Mouse (Mus musculus) neutrophil, adult 83 days (primary cell): ENCODE measurements around the gene 1700109H08Rik. TPM values are rescaled to one million over a fixed set of nuclear protein-coding genes. Genes with fewer than 3 reads are reported as not detected.

ENCODE experiments used
- total RNA-seq, 2 experiments: library from RNA; stranded (reverse); gene quantifications; one replicate each; pipeline ENCODE4 v1.2.4; 2023

The 1700109H08Rik gene
- total RNA-seq: 10 to 100 TPM in 1 of 2 experiments, 1 to 10 TPM in 1; 5.5 to 10.3 TPM

DNA sequence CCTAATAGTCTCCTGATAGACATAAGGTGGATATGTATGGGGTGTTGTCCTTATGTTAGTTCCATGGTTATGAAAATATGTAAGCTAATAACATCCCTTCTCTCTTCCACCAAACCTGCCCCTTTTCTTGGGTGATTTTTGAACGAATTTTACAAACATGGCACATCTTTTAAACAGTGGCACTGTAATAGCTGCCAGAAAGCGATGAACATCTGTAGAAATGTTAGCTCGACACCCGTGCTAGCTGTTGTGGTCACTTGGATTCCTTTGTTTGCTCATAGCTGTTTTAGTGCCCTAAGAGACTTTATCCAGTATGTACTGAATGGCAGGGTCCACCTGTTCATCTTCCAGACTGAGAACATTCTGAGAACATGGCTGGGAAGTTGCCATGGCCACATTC is at the start of gene 1700109H08Rik:
1700109H08Rik (plus strand) TSS at position 301 of the 400 bp plus-strand sequence.

DNA sequence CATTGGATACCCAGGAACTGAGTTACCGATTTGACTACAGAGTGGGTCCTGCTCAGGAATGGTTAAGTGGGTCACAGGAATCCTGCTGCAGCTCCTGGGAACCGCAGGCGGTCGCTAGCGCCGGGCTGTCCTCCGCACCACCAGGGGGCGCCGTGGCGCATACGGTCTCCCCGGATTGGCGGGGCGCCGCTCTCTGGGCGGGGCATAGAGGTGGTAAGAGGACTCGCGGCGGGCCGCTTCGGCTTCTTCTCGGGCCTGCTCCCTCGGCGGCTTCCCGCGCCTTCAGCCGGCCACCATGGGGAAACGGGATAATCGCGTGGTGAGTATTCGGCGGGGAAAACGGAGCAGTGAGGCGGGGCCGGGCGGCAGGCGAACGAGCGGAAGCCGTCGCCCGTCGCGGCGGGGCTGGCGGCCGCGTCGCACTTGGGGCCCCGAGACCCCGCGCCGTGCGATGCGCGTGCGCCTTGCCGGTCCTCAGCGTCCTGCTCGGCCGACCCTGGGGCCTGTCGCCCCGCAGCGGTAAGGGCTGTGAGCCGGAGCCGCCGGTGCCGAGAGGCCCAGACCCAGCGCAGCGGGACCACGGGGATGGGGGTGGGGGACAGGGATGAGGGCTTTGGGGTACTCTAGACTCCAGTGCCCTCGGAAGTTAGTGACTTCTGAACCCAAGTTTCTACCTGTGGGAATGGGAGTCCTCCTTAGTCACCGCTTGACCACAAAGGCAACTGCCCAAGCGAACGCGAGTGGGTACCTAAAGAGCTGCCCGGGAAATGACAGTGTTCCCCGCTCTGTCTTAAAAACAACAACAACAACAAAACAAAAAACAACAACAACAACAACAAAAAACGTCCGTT is 27.5 kb upstream of the 1700109H08Rik start, which contains the start of gene Fam133b:
Fam133b (plus strand) TSS at position 205 of the 851 bp plus-strand sequence.

DNA sequence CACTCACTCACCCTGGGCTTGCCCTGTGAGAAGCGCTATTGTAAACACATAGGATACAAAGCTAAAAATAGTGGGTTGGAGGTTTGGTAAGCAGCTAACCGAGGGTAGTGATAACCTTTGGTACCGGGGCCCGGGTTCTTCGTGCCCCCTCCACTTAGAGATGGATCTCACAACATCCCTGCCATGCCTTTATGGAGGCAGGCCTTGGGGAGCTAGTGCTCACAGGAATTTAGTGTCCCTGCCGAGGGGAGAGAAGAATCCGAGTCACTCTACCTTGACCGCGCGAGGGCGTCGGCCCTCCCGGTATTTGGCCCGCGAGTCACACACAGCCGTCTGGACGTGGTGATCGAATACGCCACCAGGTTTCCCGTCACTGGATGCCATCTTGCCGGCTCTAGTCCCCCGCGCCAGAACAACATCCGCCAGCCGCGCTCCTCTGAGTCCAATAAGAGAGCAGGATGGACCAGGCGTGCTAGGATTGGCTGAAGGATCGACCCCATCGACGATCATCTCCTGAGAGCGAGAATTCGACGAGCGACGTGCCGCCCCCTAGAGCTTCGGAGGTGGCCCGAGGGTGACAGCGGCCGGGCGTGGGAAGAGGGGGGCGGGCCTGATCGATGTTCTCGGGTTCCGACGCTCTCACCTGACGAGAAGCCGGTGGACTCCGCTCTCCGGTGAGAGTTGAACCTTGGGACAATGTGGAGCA is 24.5 kb downstream of the 1700109H08Rik start, which contains the start of gene Pex1:
Pex1 (plus strand) TSS at position 374 of the 706 bp plus-strand sequence.

DNA sequence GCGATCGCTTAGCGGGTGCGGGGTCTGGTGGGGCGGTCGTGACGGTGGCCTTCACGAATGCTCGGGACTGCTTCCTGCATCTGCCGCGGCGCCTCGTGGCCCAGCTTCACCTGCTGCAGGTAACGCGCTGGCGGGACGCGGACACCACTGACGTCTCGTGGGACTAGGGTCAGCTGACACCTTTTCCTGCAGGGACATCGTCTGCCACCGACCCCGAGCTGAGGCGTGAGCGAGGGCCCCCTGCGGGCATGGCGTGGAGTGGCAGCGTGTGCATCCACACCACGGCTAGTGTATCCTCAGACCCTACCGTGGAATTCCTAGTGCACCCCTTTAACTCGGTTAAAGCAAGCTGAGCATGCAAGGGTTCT is 25.0 kb downstream of the 1700109H08Rik start, which contains the start of gene Rbm48:
Rbm48 (minus strand) TSS at position 187 of the 368 bp plus-strand sequence.

Other genes starting within 250 kb of the 1700109H08Rik start
- gene Cdk6, start 230.1 kb upstream of the 1700109H08Rik start, total RNA-seq: 10 to 100 TPM; 55.5 to 56.4 TPM
- 10 to 100 TPM; 26.4 to 32.2 TPM for gene Fam133b, start 27.7 kb upstream of the 1700109H08Rik start, total RNA-seq
- gene Pex1, start 24.5 kb downstream of the 1700109H08Rik start, total RNA-seq: 10 to 100 TPM in 1 of 2 experiments, 1 to 10 TPM in 1; 9.2 to 11.4 TPM
- 10 to 100 TPM; 13.1 to 13.2 TPM for gene Rbm48, start 25.0 kb downstream of the 1700109H08Rik start, total RNA-seq
- gene Tmbim7, start 79.6 kb downstream of the 1700109H08Rik start, total RNA-seq: not detected
- 10 to 100 TPM; 56.2 to 63.0 TPM for gene Gatad1, start 85.6 kb downstream of the 1700109H08Rik start, total RNA-seq
- 10 to 100 TPM; 19.5 to 27.9 TPM for gene Ankib1, start 231.4 kb downstream of the 1700109H08Rik start, total RNA-seq
- 10 to 100 TPM; 36.8 to 41.1 TPM for gene Krit1, start 231.6 kb downstream of the 1700109H08Rik start, total RNA-seq